Mouse (Mus musculus) megakaryocyte, embryonic 14.5 days (primary cell): ENCODE results near the gene Gpt2. TPM values are rescaled to one million over a fixed set of nuclear protein-coding genes. Genes with fewer than 3 reads are reported as not detected.

Experiments used
- H3K27me3 ChIP-seq: replicated peaks from 2 replicates; pipeline ENCODE3; 2012; ENCODE audit warnings: inconsistent platforms
- H3K36me3 ChIP-seq: replicated peaks from 2 replicates; pipeline ENCODE3; 2012; ENCODE audit warnings: low read length, inconsistent platforms, mixed read lengths
- H3K4me1 ChIP-seq: 2 replicates; pipeline ENCODE4 v1.6.1; 2012; ENCODE audit warnings: inconsistent platforms
- H3K4me3 ChIP-seq: replicated peaks from 2 replicates; pipeline ENCODE3; 2012; ENCODE audit warnings: moderate library complexity, mild to moderate bottlenecking, inconsistent platforms
- H3K9me3 ChIP-seq: 2 replicates; pipeline ENCODE4 v1.6.1; 2012; ENCODE audit warnings: inconsistent platforms
- FLI1 ChIP-seq: IDR thresholded peaks from 2 replicates; pipeline ENCODE4 v1.6.1; 2012; ENCODE audit warnings: low read length, inconsistent platforms, mixed read lengths
- GATA1 ChIP-seq: IDR thresholded peaks from 3 replicates; pipeline ENCODE4 v1.6.1; 2012; ENCODE audit warnings: mixed read lengths, low read length, inconsistent platforms, borderline replicate concordance
- polyA plus RNA-seq: library from polyadenylated mRNA; stranded (reverse); fragments of >175 nt; gene quantifications from 2 replicates; pipeline ENCODE4 v1.2.3, GENCODE M21; 2012; ENCODE audit warnings: low replicate concordance; ENCODE audit not compliant: insufficient read depth

Gene Gpt2
- polyA plus RNA-seq: 2.5 and 4.4 TPM in 2 replicates

GRCm38 (mm10) chr8:85492125-85492875 is at the start of gene Gpt2:
Gene Gpt2, plus strand, starts transcription at chr8:85492576.
- H3K4me1 ChIP-seq: peaks cover 27% of the 10 kb centered on the region
- H3K36me3 ChIP-seq: peaks cover 11% of the 10 kb centered on the region
- H3K4me3 ChIP-seq: peak within 1 kb of the TSS; percentile 99
- H3K9me3 ChIP-seq: no peaks in the 10 kb centered on the region
- H3K27me3 ChIP-seq: peaks cover 11% of the 10 kb centered on the region
- no peak for TF ChIP-seq GATA1
- TF ChIP-seq FLI1: no peak

- TF ChIP-seq GATA1 (no peak), FLI1 (no peak)
- no peaks in the 10 kb centered on the region for H3K36me3 ChIP-seq
- peaks cover 13% of the 10 kb centered on the region; the same call in 1 of the 2 replicates for H3K4me1 ChIP-seq
- H3K27me3 ChIP-seq: no peaks in the 10 kb centered on the region
- H3K4me3 ChIP-seq: no peak overlapping the region
- 0 out of 2 replicates have a peak, but pooled peaks cover 5% of the 10 kb centered on the region for H3K9me3 ChIP-seq
These were observed 48.3 kb upstream of the Gpt2 start for GRCm38 (mm10) chr8:85444092-85444491.

- TF ChIP-seq FLI1: no peak
- TF ChIP-seq GATA1: no peak
- peaks cover 21% of the 10 kb centered on the region for H3K4me1 ChIP-seq
- H3K9me3 ChIP-seq: no peaks in the 10 kb centered on the region
- H3K27me3 ChIP-seq: no peaks in the 10 kb centered on the region
- no peak overlapping the region for H3K4me3 ChIP-seq
- no peaks in the 10 kb centered on the region for H3K36me3 ChIP-seq
These were observed 46.3 kb upstream of the Gpt2 start for GRCm38 (mm10) chr8:85445936-85446685.

- Histone ChIP-seq H3K4me1 (peaks cover 37% of the 10 kb centered on the region), H3K36me3 (no peaks in the 10 kb centered on the region), H3K27me3 (peaks cover 2% of the 10 kb centered on the region), H3K9me3 (no peaks in the 10 kb centered on the region), H3K4me3 (no peak overlapping the region)
- TF ChIP-seq FLI1 (no peak), GATA1 (no peak)
These were observed 42.0 kb upstream of the Gpt2 start for GRCm38 (mm10) chr8:85450335-85450734.

DNA sequence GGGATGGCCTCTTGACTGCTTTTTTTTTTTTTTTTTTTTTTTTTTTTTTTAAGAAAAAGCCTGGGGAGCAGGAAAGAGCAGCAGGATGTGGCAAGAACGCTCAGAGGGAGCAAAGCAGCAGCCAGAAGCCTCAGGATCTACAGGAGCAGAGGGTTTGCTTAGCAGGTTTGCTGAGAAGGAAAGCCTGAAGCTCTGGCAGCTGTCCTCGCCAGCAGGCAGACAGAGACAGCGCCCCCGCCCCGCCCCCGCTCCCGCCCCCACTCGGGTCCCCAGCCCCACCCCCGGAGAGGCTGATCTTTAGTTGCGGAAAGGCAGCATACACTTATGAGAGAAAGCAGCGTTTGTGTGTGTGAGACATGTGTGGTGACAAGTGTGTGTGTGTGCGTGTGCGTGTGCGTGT is 40.0 kb upstream of the Gpt2 start:
- Histone ChIP-seq H3K4me1 (peaks cover 42% of the 10 kb centered on the region), H3K27me3 (peaks cover 2% of the 10 kb centered on the region), H3K4me3 (no peak overlapping the region), H3K36me3 (no peaks in the 10 kb centered on the region), H3K9me3 (no peaks in the 10 kb centered on the region)
- no peak for TF ChIP-seq GATA1
- no peak for TF ChIP-seq FLI1

- H3K4me1 ChIP-seq: peaks cover 34% of the 10 kb centered on the region
- TF ChIP-seq GATA1: no peak
- TF ChIP-seq FLI1: no peak
These were observed 39.1 kb upstream of the Gpt2 start for GRCm38 (mm10) chr8:85453256-85453655.

GRCm38 (mm10) chr8:85454750-85455149 is 37.6 kb upstream of the Gpt2 start:
- Histone ChIP-seq H3K36me3 (no peaks in the 10 kb centered on the region), H3K27me3 (peaks cover 2% of the 10 kb centered on the region), H3K4me3 (no peak overlapping the region), H3K9me3 (no peaks in the 10 kb centered on the region), H3K4me1 (peaks cover 33% of the 10 kb centered on the region)
- TF ChIP-seq FLI1: no peak
- no peak for TF ChIP-seq GATA1

More at GRCm38 (mm10) chr8:85453256-85453655, 39.1 kb upstream of the Gpt2 start:
- no peaks in the 10 kb centered on the region for H3K9me3 ChIP-seq
- peaks cover 2% of the 10 kb centered on the region for H3K27me3 ChIP-seq
- no peak overlapping the region for H3K4me3 ChIP-seq
- H3K36me3 ChIP-seq: no peaks in the 10 kb centered on the region

- peaks cover 2% of the 10 kb centered on the region for H3K27me3 ChIP-seq
- no peaks in the 10 kb centered on the region for H3K9me3 ChIP-seq
- H3K36me3 ChIP-seq: no peaks in the 10 kb centered on the region
- TF ChIP-seq GATA1 (no peak), FLI1 (no peak)
- H3K4me1 ChIP-seq: peaks cover 27% of the 10 kb centered on the region
- no peak overlapping the region for H3K4me3 ChIP-seq
These were observed 35.8 kb upstream of the Gpt2 start for GRCm38 (mm10) chr8:85456536-85456935.

- Histone ChIP-seq H3K4me3 (no peak overlapping the region), H3K36me3 (no peaks in the 10 kb centered on the region), H3K27me3 (no peaks in the 10 kb centered on the region), H3K4me1 (peaks cover 11% of the 10 kb centered on the region), H3K9me3 (no peaks in the 10 kb centered on the region)
- TF ChIP-seq GATA1 (no peak), FLI1 (no peak)
These were observed 32.8 kb upstream of the Gpt2 start for GRCm38 (mm10) chr8:85459582-85459981.

GRCm38 (mm10) chr8:85460804-85461203 is 31.6 kb upstream of the Gpt2 start:
- Histone ChIP-seq H3K4me1 (peaks cover 11% of the 10 kb centered on the region), H3K36me3 (no peaks in the 10 kb centered on the region), H3K4me3 (no peak overlapping the region), H3K27me3 (no peaks in the 10 kb centered on the region), H3K9me3 (no peaks in the 10 kb centered on the region)
- TF ChIP-seq GATA1: no peak
